Mouse (Mus musculus) hindbrain, embryonic 15.5 days (tissue): ENCODE measurements at regions not wholly inside any gene's neighbourhood (a gene's known extent, or its start where the extent isn't known, plus 50 kb on each side); places are given as distances from the start of the nearest gene placed in this dataset.

Experiments used
- ATAC-seq: fragments of 200-750 bp; cut with Nextera tagmentation; 2 replicates; pipeline ENCODE4 v1.8.0; 2017; ENCODE audit warnings: low read depth, moderate number of reproducible peaks, moderate TSS enrichment; ENCODE audit not compliant: low FRiP score
- H3K27ac ChIP-seq: fragments of 300-500 bp; sonication (generic); replicated peaks from 2 replicates; pipeline ENCODE4 v1.5.1; 2015; ENCODE audit warnings: mild to moderate bottlenecking, inconsistent platforms
- H3K27me3 ChIP-seq: fragments of 300-500 bp; sonication (generic); 2 replicates; pipeline ENCODE4 v1.6.1; 2015; ENCODE audit warnings: control low read depth, inconsistent platforms
- H3K36me3 ChIP-seq: fragments of 300-500 bp; sonication (generic); 2 replicates; pipeline ENCODE4 v1.6.1; 2015; ENCODE audit warnings: control low read depth, inconsistent platforms
- H3K4me1 ChIP-seq: fragments of 300-500 bp; sonication (generic); replicated peaks from 2 replicates; pipeline ENCODE4 v1.6.1; 2015; ENCODE audit warnings: control low read depth, inconsistent platforms
- H3K4me2 ChIP-seq: fragments of 300-500 bp; sonication (generic); 2 replicates; pipeline ENCODE4 v1.6.1; 2015; ENCODE audit warnings: moderate library complexity, mild to moderate bottlenecking, inconsistent platforms
- H3K4me3 ChIP-seq: fragments of 300-500 bp; sonication (generic); 2 replicates; pipeline ENCODE4 v1.5.1; 2015; ENCODE audit warnings: mild to moderate bottlenecking, inconsistent platforms
- H3K9ac ChIP-seq: fragments of 300-500 bp; sonication (generic); 2 replicates; pipeline ENCODE4 v1.6.1; 2015; ENCODE audit warnings: inconsistent platforms
- H3K9me3 ChIP-seq: fragments of 300-500 bp; sonication (generic); 2 replicates; pipeline ENCODE4 v1.6.1; 2016; ENCODE audit warnings: control low read depth, inconsistent platforms
- WGBS: fragments of 180-500 bp; shearing (Covaris S2); methylation state at CpG from one replicate; pipeline ENCODE4 v1.1.7; 2015; 5-methylcytosine and 5-hydroxymethylcytosine counted together

DNA sequence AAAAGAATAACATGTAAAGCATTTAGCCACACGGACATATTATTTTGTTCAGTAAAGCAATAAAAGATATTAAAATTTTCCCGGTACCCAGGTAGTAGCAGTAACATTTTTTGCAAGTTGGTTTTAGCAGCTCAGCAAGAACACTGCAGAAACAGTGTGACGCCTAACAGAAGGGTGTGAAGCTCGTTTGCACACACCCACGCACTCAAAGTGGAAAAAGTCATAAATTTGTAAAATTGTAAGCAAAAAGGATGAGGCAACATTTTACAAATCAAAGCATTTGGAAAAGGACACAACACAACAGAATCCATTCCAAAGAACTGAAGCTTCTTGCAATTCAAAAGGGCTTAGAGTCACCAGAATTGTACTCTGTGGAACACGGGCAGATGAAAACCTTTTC is 1053.6 kb upstream of the Celf2 start:
- no peaks in the 10 kb centered on the region for H3K27me3 ChIP-seq
- 88% methylated on average over 6 of the region's 6 CpGs for WGBS
- no peaks in the 10 kb centered on the region for H3K9me3 ChIP-seq
- H3K4me3 ChIP-seq: no peak overlapping the region
- no peak overlapping the region for H3K4me2 ChIP-seq
- H3K4me1 ChIP-seq: no peaks in the 10 kb centered on the region
- no peak for ATAC-seq
- no peak overlapping the region for H3K9ac ChIP-seq
- H3K36me3 ChIP-seq: no peaks in the 10 kb centered on the region
- no peak overlapping the region for H3K27ac ChIP-seq

DNA sequence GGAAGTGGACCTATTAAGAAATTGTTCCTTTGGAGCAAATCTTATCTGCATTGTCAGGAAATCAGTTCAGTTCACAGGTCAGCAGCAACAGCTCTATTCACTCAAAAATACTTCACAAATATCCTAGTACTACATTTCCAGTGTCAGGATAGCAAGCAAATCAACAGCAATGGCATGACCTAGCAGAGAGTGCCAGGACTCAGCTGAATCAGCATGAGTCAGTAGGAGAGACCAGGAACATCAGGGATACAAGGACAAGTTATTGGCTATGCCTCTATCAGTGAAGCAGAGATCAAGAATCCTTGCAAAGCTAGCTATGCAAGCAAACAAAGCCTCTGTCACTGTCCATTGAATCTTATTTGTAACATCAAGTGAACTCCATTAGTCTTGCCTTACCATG is 1036.8 kb upstream of the Celf2 start:
- Histone ChIP-seq H3K9me3 (no peaks in the 10 kb centered on the region), H3K4me1 (no peaks in the 10 kb centered on the region), H3K4me3 (no peak overlapping the region), H3K36me3 (no peaks in the 10 kb centered on the region), H3K27me3 (no peaks in the 10 kb centered on the region), H3K27ac (no peak overlapping the region), H3K9ac (no peak overlapping the region), H3K4me2 (no peak overlapping the region)
- ATAC-seq: no peak

DNA sequence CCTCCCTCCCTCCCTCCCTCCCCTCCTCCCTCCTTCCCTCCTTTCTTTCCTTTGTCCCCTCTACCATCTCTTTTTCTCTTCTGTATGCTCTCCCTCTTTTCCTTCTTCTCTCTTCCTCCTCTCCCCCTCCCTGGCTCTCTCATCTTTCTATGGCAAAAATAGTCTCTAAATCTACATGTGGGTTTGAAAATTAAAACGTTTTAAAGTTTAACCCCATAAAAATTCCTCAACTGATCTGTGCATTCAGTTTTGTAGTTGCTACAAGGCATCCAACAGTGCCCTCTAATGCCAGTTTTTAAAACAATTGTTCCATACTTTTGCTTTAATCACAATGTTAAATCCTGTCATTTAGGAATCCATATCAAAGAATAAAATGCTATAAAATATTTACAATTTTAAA is 1027.5 kb upstream of the Celf2 start:
- H3K27me3 ChIP-seq: no peaks in the 10 kb centered on the region
- no peaks in the 10 kb centered on the region for H3K9me3 ChIP-seq
- no peaks in the 10 kb centered on the region for H3K36me3 ChIP-seq
- H3K4me2 ChIP-seq: no peak overlapping the region
- 0% methylated on average over 1 of the region's 1 CpGs for WGBS
- no peaks in the 10 kb centered on the region for H3K4me1 ChIP-seq
- no peak overlapping the region for H3K27ac ChIP-seq
- no peak overlapping the region for H3K4me3 ChIP-seq
- ATAC-seq: no peak
- no peak overlapping the region for H3K9ac ChIP-seq

- H3K9ac ChIP-seq: no peak overlapping the region
- no peaks in the 10 kb centered on the region for H3K27me3 ChIP-seq
- no peaks in the 10 kb centered on the region for H3K9me3 ChIP-seq
- no peaks in the 10 kb centered on the region for H3K4me1 ChIP-seq
- no peaks in the 10 kb centered on the region for H3K36me3 ChIP-seq
- WGBS: 2% methylated on average over 1 of the region's 1 CpGs
- no peak overlapping the region for H3K4me2 ChIP-seq
- no peak overlapping the region for H3K4me3 ChIP-seq
- H3K27ac ChIP-seq: no peak overlapping the region; the same call in 1 of the 2 replicates
- ATAC-seq: no peak
Observed at GRCm38 (mm10) chr2:8498466-8498865, 989.1 kb upstream of the Celf2 start.

DNA sequence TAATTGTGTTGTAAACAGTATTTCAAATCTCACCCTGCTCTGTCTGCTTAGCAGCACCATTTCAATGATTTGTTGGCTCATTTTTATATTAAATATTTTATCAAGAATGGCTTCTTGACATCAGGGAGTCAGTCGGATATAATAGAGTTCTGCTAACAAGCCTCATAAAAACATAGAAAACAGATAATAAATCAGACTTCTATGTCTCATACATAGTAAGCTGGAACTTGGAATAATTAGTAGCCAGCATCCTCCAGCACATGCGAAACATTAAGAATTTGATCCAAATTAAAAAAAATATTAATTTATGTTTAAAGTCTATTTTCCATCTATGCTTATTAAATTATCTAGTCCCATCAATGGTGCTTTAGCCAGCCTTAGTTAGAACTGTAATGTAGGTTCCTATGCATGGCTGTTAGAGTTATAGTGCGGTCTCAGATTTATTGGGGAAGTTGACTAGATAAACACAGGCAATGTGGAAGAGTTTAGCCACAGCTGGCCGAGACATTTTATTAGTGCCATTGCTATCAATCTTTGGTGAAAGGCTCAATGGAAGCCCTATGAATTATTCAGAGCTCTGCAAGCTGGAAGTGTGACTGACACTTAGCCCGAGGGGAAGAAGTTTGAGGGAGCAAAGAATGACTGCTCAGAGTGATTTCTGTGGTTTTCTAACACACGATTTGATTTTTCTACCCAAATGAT is 968.6 kb upstream of the Celf2 start:
- H3K36me3 ChIP-seq: no peaks in the 10 kb centered on the region
- H3K4me3 ChIP-seq: no peak overlapping the region
- H3K4me1 ChIP-seq: no peaks in the 10 kb centered on the region
- no peak overlapping the region for H3K4me2 ChIP-seq
- ATAC-seq: no peak
- H3K9me3 ChIP-seq: no peaks in the 10 kb centered on the region
- 39% methylated on average over 6 of the region's 6 CpGs for WGBS
- no peak overlapping the region for H3K9ac ChIP-seq
- H3K27ac ChIP-seq: no peak overlapping the region
- no peaks in the 10 kb centered on the region for H3K27me3 ChIP-seq

DNA sequence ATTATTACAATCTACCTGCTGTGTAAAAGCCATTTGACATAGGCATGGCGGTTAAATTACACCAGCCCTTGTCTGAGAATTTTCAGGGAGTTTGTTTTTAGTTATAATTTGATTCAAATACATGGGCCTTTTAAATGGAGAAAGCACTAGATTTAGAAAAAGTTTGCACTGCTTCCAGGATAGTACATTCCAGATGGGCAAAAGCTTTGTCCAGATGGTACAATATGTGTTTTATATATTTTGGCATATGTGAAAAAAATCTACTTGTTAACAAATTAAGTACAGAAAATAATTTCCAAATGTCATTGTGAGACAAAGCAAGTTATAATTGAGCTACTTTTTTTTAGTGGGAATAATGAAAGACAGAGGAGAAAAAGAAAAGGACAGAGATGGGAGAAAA is 961.2 kb upstream of the Celf2 start:
- H3K4me3 ChIP-seq: no peak overlapping the region
- no peak overlapping the region for H3K4me2 ChIP-seq
- no peaks in the 10 kb centered on the region for H3K4me1 ChIP-seq
- H3K9me3 ChIP-seq: no peaks in the 10 kb centered on the region
- no peak for ATAC-seq
- no peaks in the 10 kb centered on the region for H3K27me3 ChIP-seq
- no peak overlapping the region for H3K9ac ChIP-seq
- WGBS: 73% methylated on average over 1 of the region's 1 CpGs
- H3K36me3 ChIP-seq: no peaks in the 10 kb centered on the region
- no peak overlapping the region for H3K27ac ChIP-seq

DNA sequence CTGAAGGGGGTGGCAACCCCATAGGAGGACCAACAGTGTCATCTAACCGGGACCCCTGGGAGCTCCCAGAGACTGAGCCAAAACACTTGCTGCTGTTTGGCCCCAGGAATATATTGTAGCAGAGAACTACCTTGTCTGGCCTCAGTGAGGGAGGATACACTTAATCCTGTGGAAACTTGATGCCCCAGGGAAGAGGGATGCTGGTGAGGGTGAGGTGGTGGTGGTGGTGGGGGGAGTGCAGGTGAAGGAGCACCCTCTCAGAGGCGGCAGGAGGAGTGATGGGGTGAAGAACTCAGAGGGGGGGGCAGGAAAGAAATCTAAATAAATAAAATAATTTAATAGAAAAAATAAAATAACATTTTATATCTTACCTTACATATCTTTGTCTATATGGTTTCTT is 959.6 kb upstream of the Celf2 start:
- ATAC-seq: no peak
- H3K27me3 ChIP-seq: no peaks in the 10 kb centered on the region
- whole genome bisulfite sequencing: 65% methylated on average over 2 of the region's 2 CpGs

DNA sequence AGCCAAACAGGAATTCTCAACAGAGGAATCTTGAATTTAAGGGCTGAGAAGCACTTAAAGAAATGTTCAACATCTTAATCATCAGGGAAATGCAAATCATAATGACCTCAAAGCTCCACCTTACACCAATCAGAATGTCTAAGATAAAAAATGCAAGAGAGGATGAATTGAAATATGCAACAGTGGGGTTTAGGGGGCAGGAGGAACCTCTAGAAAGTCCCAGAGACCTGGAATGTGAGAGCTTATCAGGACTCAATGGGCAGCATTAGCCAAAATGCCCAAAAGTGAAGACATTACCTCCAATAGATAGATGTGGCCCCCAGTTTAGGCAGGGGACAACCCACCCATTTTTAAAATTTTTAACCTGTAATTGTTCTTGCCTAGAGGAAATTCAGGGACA is 959.0 kb upstream of the Celf2 start:
- Histone ChIP-seq H3K4me3 (no peak overlapping the region), H3K4me2 (no peak overlapping the region), H3K4me1 (no peaks in the 10 kb centered on the region), H3K9me3 (no peaks in the 10 kb centered on the region), H3K27ac (no peak overlapping the region), H3K9ac (no peak overlapping the region), H3K36me3 (no peaks in the 10 kb centered on the region), H3K27me3 (no peaks in the 10 kb centered on the region)
- ATAC-seq: no peak

More for the DNA sequence above, 959.6 kb upstream of the Celf2 start:
- no peaks in the 10 kb centered on the region for H3K9me3 ChIP-seq
- H3K4me3 ChIP-seq: no peak overlapping the region
- no peaks in the 10 kb centered on the region for H3K36me3 ChIP-seq
- no peak overlapping the region for H3K27ac ChIP-seq
- H3K4me1 ChIP-seq: no peaks in the 10 kb centered on the region
- no peak overlapping the region for H3K9ac ChIP-seq
- H3K4me2 ChIP-seq: no peak overlapping the region

- no peak for ATAC-seq
- no peak overlapping the region for H3K27ac ChIP-seq
- H3K27me3 ChIP-seq: no peaks in the 10 kb centered on the region
- H3K9me3 ChIP-seq: no peaks in the 10 kb centered on the region
- H3K4me1 ChIP-seq: no peaks in the 10 kb centered on the region
- no peak overlapping the region for H3K9ac ChIP-seq
- no peak overlapping the region for H3K4me3 ChIP-seq
- no peaks in the 10 kb centered on the region for H3K36me3 ChIP-seq
- no peak overlapping the region for H3K4me2 ChIP-seq
- 57% methylated on average over 2 of the region's 2 CpGs for WGBS
Observed at GRCm38 (mm10) chr2:8467531-8468203, 958.3 kb upstream of the Celf2 start.

DNA sequence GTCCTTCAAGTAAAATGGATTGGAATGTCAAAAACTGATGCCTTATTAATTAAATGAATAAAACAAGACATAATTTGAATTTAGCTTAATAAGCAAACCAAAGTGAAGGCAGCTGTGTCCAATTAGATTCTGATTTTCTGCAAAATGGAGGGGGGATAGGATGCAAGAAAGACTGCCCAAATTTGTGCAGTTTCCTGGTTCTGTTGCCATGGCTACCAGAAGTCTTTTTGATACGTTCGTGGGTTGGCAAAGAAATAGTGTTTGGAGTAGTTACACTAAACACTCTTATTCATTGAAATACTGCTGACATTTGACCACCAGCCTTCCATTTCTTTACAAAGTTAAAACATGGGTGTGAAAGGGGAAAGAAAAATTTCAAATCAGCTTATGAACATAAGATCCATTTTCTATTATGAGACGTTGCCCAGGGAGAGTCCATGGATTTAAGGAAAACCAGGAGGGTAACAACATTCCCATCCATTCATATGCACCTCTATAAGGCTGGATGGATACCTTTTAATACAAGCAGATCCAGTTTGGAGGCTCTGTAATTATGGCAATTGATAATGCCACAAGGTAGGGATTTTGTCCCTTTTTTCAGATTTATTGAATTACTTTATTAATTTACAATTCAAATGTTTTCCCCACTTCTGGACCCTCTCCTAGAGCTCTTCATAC is 943.3 kb upstream of the Celf2 start:
- Histone ChIP-seq H3K27me3 (no peaks in the 10 kb centered on the region), H3K9ac (no peak overlapping the region), H3K4me2 (no peak overlapping the region), H3K4me3 (no peak overlapping the region), H3K4me1 (peaks cover 4% of the 10 kb centered on the region; the same call in 1 of the 2 replicates), H3K27ac (no peak overlapping the region), H3K9me3 (no peaks in the 10 kb centered on the region), H3K36me3 (no peaks in the 10 kb centered on the region)
- ATAC-seq: 0 out of 2 replicates have a peak, but pooled peaks have one; percentile 51
- WGBS: 32% methylated on average over 3 of the region's 3 CpGs

DNA sequence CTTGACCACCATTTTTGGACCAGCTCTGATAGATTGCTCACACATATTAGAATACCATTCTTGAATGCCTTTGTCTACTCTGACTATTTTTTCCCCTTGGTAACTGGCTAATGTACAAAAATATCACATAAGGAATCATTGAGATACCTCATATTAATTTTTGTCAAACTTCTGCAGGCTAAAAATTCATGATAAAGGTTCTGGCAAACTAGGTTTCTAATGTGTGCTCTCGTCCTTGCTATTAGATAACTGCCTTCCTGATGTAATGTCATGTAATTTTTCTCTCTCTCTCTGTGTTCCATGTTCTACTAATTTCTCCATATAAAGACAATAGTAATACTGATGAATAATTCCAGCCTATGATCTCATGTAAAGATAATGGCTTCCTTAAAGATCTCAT is 931.9 kb upstream of the Celf2 start:
- no peak for ATAC-seq
- Histone ChIP-seq H3K4me3 (no peak overlapping the region), H3K9me3 (no peaks in the 10 kb centered on the region), H3K36me3 (no peaks in the 10 kb centered on the region), H3K9ac (no peak overlapping the region), H3K27ac (no peak overlapping the region), H3K4me1 (no peaks in the 10 kb centered on the region), H3K4me2 (no peak overlapping the region), H3K27me3 (no peaks in the 10 kb centered on the region)
- WGBS: 78% methylated on average over 1 of the region's 1 CpGs

- Histone ChIP-seq H3K4me3 (no peak overlapping the region), H3K9ac (no peak overlapping the region), H3K4me2 (no peak overlapping the region), H3K36me3 (no peaks in the 10 kb centered on the region), H3K9me3 (no peaks in the 10 kb centered on the region), H3K4me1 (no peaks in the 10 kb centered on the region), H3K27ac (no peak overlapping the region), H3K27me3 (no peaks in the 10 kb centered on the region)
- no peak for ATAC-seq
- 82% methylated on average over 5 of the region's 5 CpGs for WGBS
Observed at GRCm38 (mm10) chr2:8429652-8430343, 920.4 kb upstream of the Celf2 start.
